Mouse (Mus musculus): ENCODE results near the gene Hdgfl2. TPM values are rescaled to one million over a fixed set of nuclear protein-coding genes. Genes with fewer than 3 reads are reported as not detected.

Hdgfl2 gene
- total RNA-seq, 2 experiments from 2014 or later: 20.0 to 46.6 TPM

GRCm38 (mm10) chr17:56123161-56123560 lies 43.7 kb downstream of the Hdgfl2 start:
- ATAC-seq (replicated peaks; ENCODE audit: low FRiP score, poor library complexity, severe bottlenecking): no peak

GRCm38 (mm10) chr17:56123681-56124340 lies 44.4 kb downstream of the Hdgfl2 start:
- no peak for ATAC-seq (replicated peaks; ENCODE audit: low FRiP score, poor library complexity, severe bottlenecking)

- ATAC-seq (replicated peaks; ENCODE audit: low FRiP score, poor library complexity, severe bottlenecking): peak; percentile 55
Measured at GRCm38 (mm10) chr17:56124377-56125275, 45.2 kb downstream of the Hdgfl2 start.

GRCm38 (mm10) chr17:56125276-56125630 lies 45.8 kb downstream of the Hdgfl2 start:
- ATAC-seq (replicated peaks; ENCODE audit: low FRiP score, poor library complexity, severe bottlenecking): no peak

- no peak for ATAC-seq (replicated peaks; ENCODE audit: low FRiP score, poor library complexity, severe bottlenecking)
Measured at GRCm38 (mm10) chr17:56126175-56126574, 46.7 kb downstream of the Hdgfl2 start.

- no peak for ATAC-seq (replicated peaks; ENCODE audit: low FRiP score, poor library complexity, severe bottlenecking)
Measured at GRCm38 (mm10) chr17:56128246-56128645, 48.8 kb downstream of the Hdgfl2 start.

- ATAC-seq (replicated peaks; ENCODE audit: low FRiP score, poor library complexity, severe bottlenecking): no peak
Measured at GRCm38 (mm10) chr17:56131136-56131535, 51.7 kb downstream of the Hdgfl2 start.

- ATAC-seq (replicated peaks; ENCODE audit: low FRiP score, poor library complexity, severe bottlenecking): peak; percentile 58; the same call in 1 of the 2 replicates
Measured at GRCm38 (mm10) chr17:56131814-56132213, 52.4 kb downstream of the Hdgfl2 start.

GRCm38 (mm10) chr17:56132661-56133060 lies 53.2 kb downstream of the Hdgfl2 start:
- ATAC-seq (replicated peaks; ENCODE audit: low FRiP score, poor library complexity, severe bottlenecking): peak; percentile 45

- no peak for ATAC-seq (replicated peaks; ENCODE audit: low FRiP score, poor library complexity, severe bottlenecking)
Measured at GRCm38 (mm10) chr17:56133457-56134363, 54.3 kb downstream of the Hdgfl2 start.

GRCm38 (mm10) chr17:56134463-56134971 lies 55.1 kb downstream of the Hdgfl2 start:
- peak; percentile 47; the same call in 1 of the 2 replicates for ATAC-seq (replicated peaks; ENCODE audit: low FRiP score, poor library complexity, severe bottlenecking)

GRCm38 (mm10) chr17:56136558-56136957 lies 57.1 kb downstream of the Hdgfl2 start:
- ATAC-seq (replicated peaks; ENCODE audit: low FRiP score, poor library complexity, severe bottlenecking): no peak

- ATAC-seq (replicated peaks; ENCODE audit: low FRiP score, poor library complexity, severe bottlenecking): no peak
Measured at GRCm38 (mm10) chr17:56137839-56138613, 58.6 kb downstream of the Hdgfl2 start.

- ATAC-seq (replicated peaks; ENCODE audit: low FRiP score, poor library complexity, severe bottlenecking): no peak
Measured at GRCm38 (mm10) chr17:56139355-56139754, 59.9 kb downstream of the Hdgfl2 start.

GRCm38 (mm10) chr17:56139858-56140595 lies 60.6 kb downstream of the Hdgfl2 start, which contains the start of gene Sema6b:
TSS of gene Sema6b (minus strand) at chr17:56140343.
- no peak for ATAC-seq (replicated peaks; ENCODE audit: low FRiP score, poor library complexity, severe bottlenecking)

- no peak for ATAC-seq (replicated peaks; ENCODE audit: low FRiP score, poor library complexity, severe bottlenecking)
Measured at GRCm38 (mm10) chr17:56141702-56142605, 62.5 kb downstream of the Hdgfl2 start.

GRCm38 (mm10) chr17:56144546-56144945 lies 65.1 kb downstream of the Hdgfl2 start:
- ATAC-seq (replicated peaks; ENCODE audit: low FRiP score, poor library complexity, severe bottlenecking): no peak

Measured in erythroblast, adult 5-6 weeks (primary cell).